Mouse (Mus musculus) thymus, adult 2 months (tissue): ENCODE data around the gene Rgs6.

Source experiments
- CTCF ChIP-seq: fragments of 200-500 bp; IDR thresholded peaks from 2 replicates; pipeline ENCODE4 v1.5.1; 2012; ENCODE audit warnings: mild to moderate bottlenecking, control low read depth, low read length, moderate library complexity, borderline replicate concordance; ENCODE audit not compliant: control insufficient read depth, poor library complexity, insufficient read depth; ENCODE audit errors: extremely low read depth
- POLR2A ChIP-seq: fragments of 200-500 bp; IDR thresholded peaks from 2 replicates; pipeline ENCODE4 v1.6.1; 2012; ENCODE audit warnings: mild to moderate bottlenecking, low read length, control low read depth, moderate library complexity; ENCODE audit not compliant: control insufficient read depth, poor library complexity, insufficient read depth; ENCODE audit errors: extremely low read depth

DNA sequence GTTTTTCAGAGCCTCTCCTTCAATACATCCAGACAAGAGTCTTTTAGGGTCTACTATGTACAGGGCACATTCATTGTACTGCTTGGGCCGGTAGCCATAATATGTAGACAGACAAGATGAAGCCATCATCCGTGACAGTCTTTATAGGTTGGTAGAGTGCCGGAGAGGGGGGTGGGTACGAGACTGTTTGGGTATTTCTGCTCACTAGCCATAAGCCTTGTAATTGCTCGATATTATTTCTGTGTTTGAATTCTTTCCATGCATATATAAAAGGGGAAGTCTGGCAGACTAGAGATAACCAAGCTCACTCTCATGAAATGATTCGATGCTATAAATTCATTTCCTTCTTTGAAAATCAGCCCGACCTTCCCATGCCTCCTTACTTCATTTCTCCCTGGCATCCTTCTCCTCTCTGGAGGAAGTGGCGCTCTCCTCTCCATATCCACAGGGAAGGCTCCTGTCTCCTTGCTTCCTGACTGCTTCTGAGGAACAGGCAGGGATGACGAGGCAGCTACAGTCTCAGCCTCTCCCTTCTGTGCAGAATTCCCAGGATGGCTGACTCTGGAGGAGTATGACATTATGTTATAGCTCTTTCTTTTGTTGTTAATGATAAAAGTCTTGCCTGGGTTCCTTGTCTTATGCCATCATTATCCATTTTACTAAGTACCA lies 416.1 kb downstream of the Rgs6 start:
- TF ChIP-seq CTCF = no peak
- TF ChIP-seq POLR2A = no peak
